12 mouse cellular contexts compared by ENCODE assay signal in the genomic region with DNA sequence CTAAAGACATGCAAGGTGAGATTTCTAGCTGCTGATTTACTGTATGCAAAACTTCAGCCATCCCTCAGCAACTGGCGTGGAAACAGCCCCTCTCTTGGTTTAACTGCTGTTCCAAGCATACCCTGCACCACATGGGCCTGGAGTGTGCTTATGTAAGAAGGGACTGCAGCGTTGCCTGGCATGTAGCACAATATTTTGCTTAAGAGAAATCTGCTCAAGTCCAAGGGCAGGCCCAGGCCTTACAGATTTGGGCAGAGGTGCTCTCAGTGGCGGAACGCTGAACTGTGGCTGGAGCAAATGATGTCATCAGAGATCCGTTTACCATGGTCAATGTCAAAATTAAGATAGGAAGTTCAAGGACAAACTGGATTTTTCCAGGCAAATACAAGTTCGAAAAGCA. TPM values are rescaled to one million over a fixed set of nuclear protein-coding genes. Genes with fewer than 3 reads are reported as not detected.
DNase-seq lines count a peak whose midpoint lies in the region; ATAC-seq and TF ChIP-seq lines count a peak whose summit lies in the region.
"Had no signal": no experiment of that assay in that cellular context is flagged by ENCODE, and none has a peak within 500 bp of the region (broad histone marks: within the 10 kb centered on the region; RNA-seq: fewer than 3 reads in every experiment).

No protein-coding gene starts in this region.

- no peaks in the 10 kb centered on the region for H3K4me1 ChIP-seq in midbrain, postnatal 0 days (ENCODE audit: insufficient read depth, low read length)
- peaks cover 8% of the 10 kb centered on the region; the same call in 1 of the 2 replicates for H3K4me1 ChIP-seq in midbrain, embryonic 10.5 days
- H3K4me1 ChIP-seq: neural tube, embryonic 13.5 days had no signal

- no peak for TF ChIP-seq CTCF in midbrain, postnatal 0 days (IDR thresholded peaks at IDR 0.05)

- no peaks in the 10 kb centered on the region for H3K9me3 ChIP-seq in midbrain, postnatal 0 days (ENCODE audit: low read length)
- H3K9me3 ChIP-seq in midbrain, embryonic 10.5 days (replicated peaks): no peaks in the 10 kb centered on the region
- H3K9me3 ChIP-seq: neural tube, embryonic 13.5 days had no signal

- ATAC-seq in midbrain, postnatal 0 days (ENCODE audit: low FRiP score): no peak
- ATAC-seq: inflammation-experienced regulatory T-cells, adult 6 months had no signal

- no peak overlapping the region for H3K4me3 ChIP-seq in midbrain, postnatal 0 days (ENCODE audit: low read depth, low read length)
- no peak overlapping the region for H3K4me3 ChIP-seq in midbrain, embryonic 10.5 days

- H3K9ac ChIP-seq in midbrain, postnatal 0 days (replicated peaks; ENCODE audit: low read length, poor library complexity, severe bottlenecking): no peak overlapping the region

- peak; percentile 5 to 43 for DNase-seq in gastrocnemius, adult 8-10 months (ENCODE audit: low spot score in 2 of 2)
- DNase-seq in gastrocnemius, postnatal 14 days: no peak
- DNase-seq in retina, postnatal 1 day: peak; percentile 2
- DNase-seq in retina, embryonic 14.5 days (ENCODE audit: low spot score): no peak
- DNase-seq in heart, postnatal 14 days: peak; percentile 11 to 32
- DNase-seq in skeletal muscle tissue, adult 2 months (ENCODE audit: low read depth, low spot score): peak; percentile 84
- DNase-seq in midbrain, postnatal 0 days (ENCODE audit: low spot score): no peak
- DNase-seq in midbrain, embryonic 10.5 days (ENCODE audit: low spot score): no peak
- DNase-seq: layer of hippocampus, adult 9-11 months; thymus, postnatal 36 days had no signal

- no peak overlapping the region for H3K27ac ChIP-seq in midbrain, postnatal 0 days (ENCODE audit: low read depth, low read length)
- no peak overlapping the region for H3K27ac ChIP-seq in midbrain, embryonic 10.5 days (replicated peaks)
- H3K27ac ChIP-seq: neural tube, embryonic 13.5 days had no signal

- WGBS in midbrain, postnatal 0 days: 85% methylated on average over 6 of the region's 6 CpGs
- WGBS in midbrain, embryonic 10.5 days: 82% methylated on average over 6 of the region's 6 CpGs

- intact Hi-C loops in gastrocnemius, postnatal 14 days (cut with DNase I; ENCODE audit: low total_unique reads): no loop called here
- intact Hi-C loops in heart, postnatal 14 days (cut with DNase I): loop anchor here (5.0 kb wide), 2 partner anchors 67 to 73 kb away; a partner anchor contains a TSS

- no peaks in the 10 kb centered on the region for H3K36me3 ChIP-seq in midbrain, postnatal 0 days (ENCODE audit: insufficient read depth, low read length)
- no peaks in the 10 kb centered on the region for H3K36me3 ChIP-seq in midbrain, embryonic 10.5 days
- H3K36me3 ChIP-seq: neural tube, embryonic 13.5 days had no signal

- H3K4me2 ChIP-seq in midbrain, postnatal 0 days (ENCODE audit: low read depth, low read length, poor library complexity, severe bottlenecking): no peak overlapping the region

- no peaks in the 10 kb centered on the region for H3K27me3 ChIP-seq in midbrain, postnatal 0 days (ENCODE audit: insufficient read depth, low read length)
- H3K27me3 ChIP-seq in midbrain, embryonic 10.5 days (ENCODE audit: low read depth, poor library complexity, severe bottlenecking): peaks cover 25% of the 10 kb centered on the region; the same call in 1 of the 2 replicates
- H3K27me3 ChIP-seq: neural tube, embryonic 13.5 days had no signal

RNA-seq across cellular contexts. Expression of a gene that starts 13.6 kb away (rescaled TPM):
- 10 to 100 TPM; 49.8 to 54.1 (median 52.0) TPM for total RNA-seq in gastrocnemius, adult 8-10 months (2022)
- 10 to 100 TPM; 70.0 to 71.3 TPM for total RNA-seq in gastrocnemius, postnatal 14 days (2021)
- total RNA-seq in heart, postnatal 14 days (2021): 10 to 100 TPM; 50.7 to 63.4 TPM
- total RNA-seq in midbrain, postnatal 0 days (2014; rRNA removed): 8.9 and 11.6 TPM in 2 replicates
- polyA plus RNA-seq in midbrain, postnatal 0 days (2015; fragmentation: Nextera tagmentation; extraction: Ambion mirVana): 4.8 and 5.0 TPM in 2 replicates
- 3.9 and 7.3 TPM in 2 replicates for polyA plus RNA-seq in midbrain, embryonic 10.5 days (2016; fragmentation: Nextera tagmentation; extraction: Ambion mirVana)

Comparison
In these comparisons a context has a peak if more than half of its experiments do, and no peak if none do; other contexts are left out.
1. DNase-seq: peak in gastrocnemius, adult 8-10 months (2 of 2), retina, postnatal 1 day (single experiment), heart, postnatal 14 days (2 of 2) and skeletal muscle tissue, adult 2 months (single experiment); none in gastrocnemius, postnatal 14 days (single experiment), retina, embryonic 14.5 days (single experiment), midbrain, postnatal 0 days (single experiment) and midbrain, embryonic 10.5 days (single experiment).